Mouse (Mus musculus) layer of hippocampus, adult 9-11 months (tissue): ENCODE data around the gene Kif4.
A peak's percentile ranks its signal among the peaks of the same experiment; 100 is the strongest.

Source experiments
- DNase-seq: peaks from one replicate; pipeline ENCODE4 v3.0.0; 2022

The Kif4 gene

DNA sequence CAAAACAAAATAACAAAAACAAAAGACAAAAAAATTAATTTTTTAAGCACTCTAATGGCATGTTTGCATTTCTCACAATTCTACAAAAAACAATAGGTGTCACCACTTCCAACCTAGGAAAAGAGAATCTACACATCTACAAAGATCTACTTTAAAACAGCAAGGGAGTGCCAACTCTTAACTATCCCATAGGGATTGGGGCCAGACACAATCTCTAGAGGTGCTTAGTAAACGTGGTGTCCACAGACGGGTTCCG, at the start of gene Kif4:
Gene Kif4, plus strand, starts transcription at position 192 of the 256 bp plus-strand sequence.
- no peak for DNase-seq

DNA sequence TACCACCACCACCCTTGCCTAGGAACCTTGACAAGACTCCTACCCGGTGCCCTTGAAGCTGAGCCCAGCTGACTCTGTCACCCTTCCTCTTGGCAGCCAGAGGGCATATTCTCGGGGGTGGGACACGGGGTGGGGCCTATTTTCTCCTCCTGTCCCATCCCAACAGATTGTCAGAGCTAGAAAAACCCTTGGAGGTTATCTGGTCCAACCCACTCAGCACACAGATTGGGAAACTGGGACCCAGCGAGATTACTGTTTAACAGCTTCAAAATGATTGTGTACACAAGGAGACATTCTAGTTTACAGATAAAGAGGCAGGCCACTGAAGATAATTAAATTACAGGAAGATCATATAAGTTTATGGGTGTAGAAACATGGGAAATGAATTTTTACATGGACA, 30.7 kb upstream of the Kif4 start, which contains the start of gene P2ry4:
Gene P2ry4, minus strand, starts transcription at position 79 of the 400 bp plus-strand sequence.
- no peak for DNase-seq

DNA sequence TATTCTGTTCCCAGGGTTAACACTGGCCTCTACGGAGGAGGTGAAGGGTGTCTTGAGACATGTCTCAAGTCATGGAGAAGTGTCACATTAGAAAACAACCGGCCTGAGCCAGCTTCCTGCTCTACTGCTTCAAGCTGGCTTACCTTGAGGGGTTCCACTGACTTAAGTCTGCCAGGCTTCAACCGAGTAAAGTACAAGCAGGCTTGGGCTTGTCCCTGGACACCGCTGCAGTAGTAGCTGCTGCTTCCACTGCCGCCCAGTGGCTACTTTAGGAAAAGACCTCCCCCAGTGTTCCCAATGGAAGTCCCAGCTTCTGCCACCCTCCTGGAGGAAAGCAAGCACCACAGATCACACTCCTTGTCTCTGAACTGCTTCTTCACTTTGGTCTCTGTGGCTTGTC, 28.1 kb upstream of the Kif4 start:
- DNase-seq = peak; percentile 39

DNA sequence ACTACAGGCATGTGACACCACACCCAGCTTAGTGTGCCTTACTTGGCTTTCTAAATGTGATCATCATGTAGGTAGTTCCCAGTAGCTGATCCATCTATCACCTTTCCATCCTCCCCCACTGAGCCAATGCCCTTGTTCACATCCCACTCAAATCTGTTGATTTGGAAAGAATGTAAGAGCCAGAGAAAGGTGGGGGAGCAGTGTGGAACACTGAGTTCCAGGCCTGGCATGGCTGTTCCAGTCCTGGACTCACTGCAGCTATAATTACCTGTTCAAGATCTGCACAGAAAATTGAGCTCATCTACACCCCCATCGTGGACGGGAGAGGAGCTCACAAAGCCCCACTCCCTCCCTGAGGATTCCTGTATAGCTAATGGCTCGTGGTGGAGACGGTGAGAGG, 25.8 kb upstream of the Kif4 start:
- peak; percentile 48 for DNase-seq

DNA sequence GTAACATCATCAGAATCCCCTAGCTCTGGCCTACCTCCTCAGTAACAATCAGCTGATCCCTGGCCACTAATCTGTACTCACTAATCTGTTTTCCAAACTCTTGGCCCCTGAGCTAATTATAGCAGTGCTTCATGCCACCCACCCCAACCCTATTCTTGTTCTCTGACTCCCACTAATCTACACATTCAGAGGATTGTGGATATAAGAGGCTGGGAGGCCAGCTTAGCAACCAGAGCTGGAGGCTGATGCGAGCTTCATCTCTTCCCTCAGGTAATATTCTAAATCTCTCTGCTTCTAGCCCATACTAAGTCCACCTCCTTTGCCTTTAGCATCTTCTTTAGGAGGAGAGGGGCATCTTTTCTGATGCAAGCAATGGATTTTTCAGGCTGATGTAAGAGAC, 20.2 kb upstream of the Kif4 start, which contains the start of gene Arr3:
Gene Arr3, plus strand, starts transcription at position 184 of the 400 bp plus-strand sequence.
- DNase-seq = no peak

DNA sequence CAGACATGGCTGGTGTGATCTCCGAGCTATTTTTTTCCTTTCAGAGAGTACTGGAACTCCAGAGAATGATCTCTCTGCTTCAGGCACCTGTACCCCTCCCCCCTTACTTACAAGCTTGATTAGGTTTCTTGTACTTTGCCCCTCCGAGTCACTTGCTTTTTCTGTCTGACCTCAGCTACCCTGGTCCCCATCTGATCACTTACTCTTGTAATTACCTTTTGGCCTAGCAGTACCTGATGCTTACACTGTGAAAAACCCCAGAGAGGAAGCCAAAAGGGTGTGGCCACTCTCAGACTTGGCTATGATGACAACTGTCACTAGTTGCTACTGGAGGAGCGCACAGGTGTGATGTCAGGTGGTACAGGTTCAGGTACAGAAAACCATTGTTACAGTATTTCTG, 7.0 kb upstream of the Kif4 start:
- no peak for DNase-seq

DNA sequence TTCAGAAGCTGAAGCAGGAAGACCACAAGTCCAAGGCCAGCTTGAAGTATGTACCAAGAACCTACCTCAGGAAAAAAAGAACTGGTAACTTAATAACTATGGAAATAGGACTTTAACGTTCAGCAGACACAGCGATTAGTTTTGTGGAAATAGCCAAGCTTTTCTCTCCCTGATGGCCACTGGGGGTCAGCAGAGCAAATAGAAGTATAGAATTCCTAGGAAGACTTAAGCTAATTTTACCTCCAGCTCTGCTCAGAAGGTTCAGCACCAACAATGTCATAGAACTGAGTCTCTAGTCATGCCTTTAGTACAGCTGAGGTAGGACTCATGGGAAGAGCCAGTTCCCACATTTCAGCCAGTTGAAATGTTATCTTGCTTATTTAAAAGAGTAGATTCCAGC, 4.2 kb upstream of the Kif4 start:
- DNase-seq = no peak

DNA sequence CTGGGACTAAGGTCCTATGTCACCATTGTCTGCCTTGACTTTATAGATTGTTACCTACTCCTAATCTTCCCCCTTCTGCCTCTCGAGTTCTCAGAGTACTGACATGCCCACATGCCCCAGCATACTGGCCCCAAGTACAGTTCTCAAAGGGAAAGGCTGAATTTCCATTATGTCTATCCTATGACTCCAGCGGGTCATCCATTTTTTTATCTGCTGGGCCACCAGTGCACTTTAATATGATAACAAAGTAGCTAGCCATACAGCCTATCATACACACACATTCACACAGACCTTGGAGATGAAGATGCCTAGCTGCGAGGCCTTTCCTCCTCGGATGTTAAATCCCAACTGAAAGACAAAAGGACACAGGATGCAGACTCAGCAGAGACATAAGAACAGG, 1.3 kb upstream of the Kif4 start:
- no peak for DNase-seq

DNA sequence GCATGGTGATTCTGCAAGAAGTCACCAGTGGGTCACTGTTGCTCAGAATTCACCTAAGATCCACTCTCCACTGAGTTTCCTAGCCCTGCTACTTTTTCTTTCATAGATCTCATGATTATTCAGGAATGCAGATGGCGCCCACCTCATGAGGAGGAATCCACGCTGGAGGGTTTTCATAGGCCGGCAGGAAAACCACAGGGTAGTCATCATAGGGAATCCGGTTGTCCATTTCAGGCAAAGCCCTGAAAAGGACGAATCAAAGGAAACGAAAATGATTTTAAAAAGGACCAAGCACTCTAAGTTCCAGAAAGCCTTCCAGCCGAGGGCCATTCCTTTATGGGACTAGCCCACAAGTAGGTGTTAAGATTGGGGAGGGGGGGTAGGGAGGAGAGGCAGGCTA, 391 bp upstream of the Kif4 start:
- no peak for DNase-seq

DNA sequence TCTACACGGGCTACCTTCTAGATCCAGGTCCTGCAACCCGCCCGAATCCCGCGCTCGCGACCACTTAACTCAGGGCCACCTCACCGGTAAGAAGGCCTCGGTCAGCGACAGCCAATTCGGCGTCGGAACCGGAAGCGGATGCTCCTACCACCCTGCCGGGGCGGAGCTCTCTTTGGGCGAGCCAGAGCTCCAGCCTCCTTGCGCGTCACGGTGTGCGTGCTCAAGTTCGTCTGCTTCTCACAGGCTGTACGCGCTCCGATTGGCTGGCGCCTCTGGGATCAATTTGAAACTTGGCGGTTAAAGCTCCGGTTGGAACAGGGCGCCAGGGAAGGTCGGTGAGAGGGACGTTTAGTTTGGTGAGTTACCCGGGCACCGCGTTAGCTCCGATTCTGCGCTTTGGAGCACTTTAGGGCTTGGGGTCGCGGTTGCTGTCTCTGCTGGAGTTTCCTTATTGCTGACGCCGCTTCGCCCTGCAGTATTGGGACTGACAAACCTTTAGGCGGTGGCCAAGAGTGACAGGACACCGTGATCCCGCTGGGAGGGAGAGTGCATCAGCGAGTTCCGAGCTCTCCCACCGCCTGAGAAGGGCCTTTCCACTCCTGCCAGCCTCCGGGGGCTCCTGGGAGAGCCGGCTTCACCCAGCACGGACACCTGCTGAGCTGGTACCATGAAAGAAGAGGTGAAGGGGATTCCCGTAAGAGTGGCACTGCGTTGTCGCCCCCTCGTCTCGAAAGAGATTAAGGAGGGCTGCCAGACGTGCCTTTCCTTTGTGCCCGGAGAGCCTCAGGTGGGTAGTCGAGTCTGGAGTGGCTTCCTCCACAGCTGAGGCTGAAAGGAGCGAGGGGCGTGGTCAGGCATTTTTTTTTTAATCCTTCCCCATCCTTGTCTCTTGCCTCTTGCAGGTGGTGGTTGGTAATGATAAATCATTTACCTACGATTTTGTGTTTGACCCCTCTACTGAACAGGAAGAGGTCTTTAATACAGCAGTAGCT, 561 bp downstream of the Kif4 start, which contains the start of gene Pdzd11:
Gene Pdzd11, minus strand, starts transcription at position 767 of the 992 bp plus-strand sequence.
- DNase-seq = peak; percentile 93

DNA sequence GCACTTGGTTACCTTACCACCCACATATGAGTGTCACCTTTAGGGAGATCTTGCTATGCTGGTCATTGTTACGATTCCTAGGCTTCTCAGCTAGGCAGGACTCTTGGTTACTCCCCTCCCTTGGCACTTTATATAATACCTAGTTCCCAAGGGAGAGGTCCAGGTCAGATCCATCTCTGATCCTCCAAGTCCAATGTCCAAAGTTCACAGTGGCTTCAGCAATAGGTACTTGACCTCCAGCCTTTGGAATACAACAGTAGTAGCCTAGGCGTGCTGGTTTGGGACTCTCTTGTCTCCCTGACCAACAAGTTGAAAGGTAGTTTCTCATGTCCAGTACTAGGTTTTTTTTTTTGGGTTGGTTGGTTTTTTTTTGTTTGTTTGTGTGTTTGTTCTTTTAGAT, 3.5 kb downstream of the Kif4 start:
- DNase-seq = no peak

DNA sequence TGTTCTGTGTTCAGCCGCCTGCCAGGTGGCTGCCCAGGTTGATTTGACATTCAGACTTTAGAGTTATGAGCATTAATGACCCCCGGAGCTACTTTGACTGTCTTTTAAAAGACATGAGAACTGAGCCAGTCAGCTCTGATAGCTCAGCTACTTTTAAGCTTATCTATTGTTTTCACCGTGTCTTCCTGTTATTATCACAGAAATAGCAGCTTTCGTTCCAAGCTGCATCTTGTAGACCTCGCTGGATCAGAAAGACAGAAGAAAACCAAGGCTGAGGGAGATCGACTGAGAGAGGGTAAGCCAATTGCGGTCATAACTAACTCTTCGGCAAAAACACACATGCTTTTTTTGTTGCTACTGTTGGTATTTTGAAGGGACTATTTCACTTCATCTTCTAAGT, 12.9 kb downstream of the Kif4 start:
- no peak for DNase-seq

DNA sequence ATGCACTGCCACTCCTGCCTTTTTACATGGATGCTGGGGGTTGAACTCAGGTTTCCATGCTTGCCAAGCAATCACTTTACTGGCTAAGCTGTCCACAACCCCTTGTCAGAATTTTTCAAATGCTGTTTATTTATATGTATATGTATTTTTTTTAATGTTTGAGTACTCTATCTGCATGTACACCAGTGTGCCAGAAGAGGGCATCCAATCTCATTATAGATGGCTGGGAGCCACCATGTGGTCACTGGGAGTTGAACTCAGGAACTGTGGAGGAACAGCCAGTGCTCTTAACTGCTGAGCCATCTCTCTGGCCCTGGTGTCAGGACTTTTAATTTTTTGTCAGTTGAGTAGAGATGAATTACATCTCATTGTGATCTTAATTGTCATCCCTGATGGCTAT, 27.3 kb downstream of the Kif4 start:
- DNase-seq = no peak

DNA sequence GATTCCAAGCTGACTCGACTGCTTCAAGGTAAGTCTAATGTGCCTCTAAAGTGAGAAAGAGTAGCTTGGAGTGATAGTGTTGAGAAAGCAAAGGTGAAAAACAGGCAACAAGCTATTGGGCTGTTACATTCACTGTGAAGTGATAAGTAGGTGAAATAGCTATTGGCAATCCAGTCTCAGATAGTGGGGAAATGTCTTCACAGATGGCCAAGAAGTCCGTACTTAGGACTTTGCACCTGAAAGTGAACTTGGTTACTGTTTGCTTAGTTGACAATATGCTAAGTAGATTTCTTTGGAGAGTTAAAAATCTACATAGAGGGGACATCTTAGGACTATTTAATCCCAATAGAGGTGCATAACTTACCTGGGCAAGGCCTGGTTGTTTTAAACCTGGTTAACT, 39.3 kb downstream of the Kif4 start:
- no peak for DNase-seq

DNA sequence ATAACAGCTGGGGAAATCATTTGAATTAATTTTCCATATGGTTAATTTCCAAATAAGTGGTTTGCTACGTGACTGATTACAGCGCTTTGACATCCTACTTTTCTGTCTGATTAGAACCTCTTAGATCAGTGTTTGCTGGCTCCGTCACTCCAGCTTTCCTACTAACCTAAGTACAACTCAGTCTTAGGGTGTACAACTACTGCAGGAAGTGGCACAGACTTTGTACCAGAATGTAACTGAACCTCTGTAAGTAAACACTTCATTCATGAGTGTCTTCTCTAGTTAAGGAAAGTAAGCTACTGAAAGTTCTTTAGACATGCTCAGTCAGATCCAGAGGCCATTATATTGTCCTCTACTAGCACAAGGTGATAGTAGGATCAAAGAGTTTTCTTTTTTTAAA, 52.7 kb downstream of the Kif4 start:
- no peak for DNase-seq

DNA sequence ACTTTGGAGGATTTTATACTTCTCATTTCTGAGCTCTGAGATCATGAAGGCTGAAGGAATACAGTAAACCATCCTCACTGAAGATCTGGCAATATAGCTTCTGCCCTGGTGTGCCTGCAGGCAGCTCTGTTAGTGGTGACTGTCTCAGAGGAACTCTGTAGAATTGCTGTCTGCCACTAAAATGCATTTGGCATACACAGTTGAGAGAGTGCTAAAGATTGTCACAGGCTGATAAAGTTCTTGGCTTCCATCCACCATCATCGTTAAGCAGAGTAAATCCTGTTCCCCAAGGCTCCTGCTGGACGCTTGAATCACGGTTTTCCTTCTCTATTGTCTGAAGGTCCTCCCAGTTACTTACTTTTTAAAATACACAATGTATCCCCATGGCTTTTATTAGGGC, 61.0 kb downstream of the Kif4 start:
- no peak for DNase-seq

DNA sequence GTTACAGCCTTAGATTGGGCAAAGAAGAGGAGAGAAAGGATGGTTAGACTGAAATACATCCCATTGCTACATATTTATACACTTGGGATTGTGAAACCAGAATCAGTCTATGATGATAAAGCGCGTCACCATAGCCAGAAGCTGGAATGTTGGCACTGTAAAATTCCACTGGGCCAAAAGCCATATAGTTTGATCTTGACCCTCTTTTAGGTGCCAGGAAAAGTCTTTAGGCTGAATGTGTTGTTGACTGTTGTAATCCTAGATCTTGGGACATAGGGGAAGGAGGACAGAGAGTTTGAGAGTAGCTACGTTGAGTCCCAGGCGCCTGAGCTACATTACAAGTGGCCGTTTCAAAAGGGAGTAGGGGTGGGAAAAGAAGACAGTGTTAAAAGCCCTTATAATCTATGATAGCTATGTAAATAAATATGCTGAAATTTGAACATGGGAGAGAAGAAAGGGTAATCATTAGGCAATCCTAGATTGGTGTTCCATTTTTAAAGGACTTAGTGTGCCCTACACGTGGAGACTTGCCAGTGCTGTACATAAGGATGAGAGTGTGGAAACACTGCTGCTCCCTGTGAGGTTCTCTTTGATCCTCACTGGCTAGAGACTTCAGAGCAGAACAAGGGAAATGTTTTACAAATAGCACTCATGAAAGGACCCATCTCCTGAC, 62.0 kb downstream of the Kif4 start:
- no peak for DNase-seq

DNA sequence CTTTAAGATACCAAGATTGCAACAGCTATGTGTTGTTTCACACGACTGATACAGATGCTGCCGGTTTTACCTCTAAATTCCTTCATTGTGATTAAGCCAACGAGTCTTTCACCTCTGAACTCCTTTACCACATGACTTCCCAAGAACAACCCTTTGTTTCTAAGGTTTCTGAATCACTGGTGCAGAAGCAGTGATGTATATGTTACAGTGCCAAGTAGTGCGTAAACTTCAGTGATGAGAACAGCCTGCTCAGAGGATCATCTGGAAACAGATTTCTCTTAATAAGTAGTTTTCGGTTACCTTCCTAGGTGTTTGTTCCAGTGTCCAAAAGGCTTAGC, 62.5 kb downstream of the Kif4 start:
- DNase-seq = no peak

DNA sequence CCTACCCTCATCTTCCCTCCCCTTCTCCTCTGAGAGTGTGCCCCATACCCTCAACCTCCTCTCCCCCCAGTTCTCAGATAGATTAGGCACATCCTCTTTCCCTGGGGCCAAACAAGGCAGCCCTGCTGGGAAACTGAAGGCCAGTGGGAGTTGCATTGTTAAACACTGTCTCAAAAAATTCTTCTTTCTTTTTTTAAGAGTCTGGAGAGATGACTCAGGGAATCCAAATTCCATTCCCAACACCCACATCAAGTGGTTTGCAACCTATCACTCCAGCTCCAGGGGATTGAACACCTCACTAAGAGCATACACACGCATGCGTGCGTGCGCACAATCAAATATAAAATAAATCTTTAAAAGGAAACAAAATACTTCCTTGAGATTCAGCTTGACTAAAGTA, 71.2 kb downstream of the Kif4 start:
- no peak for DNase-seq

DNA sequence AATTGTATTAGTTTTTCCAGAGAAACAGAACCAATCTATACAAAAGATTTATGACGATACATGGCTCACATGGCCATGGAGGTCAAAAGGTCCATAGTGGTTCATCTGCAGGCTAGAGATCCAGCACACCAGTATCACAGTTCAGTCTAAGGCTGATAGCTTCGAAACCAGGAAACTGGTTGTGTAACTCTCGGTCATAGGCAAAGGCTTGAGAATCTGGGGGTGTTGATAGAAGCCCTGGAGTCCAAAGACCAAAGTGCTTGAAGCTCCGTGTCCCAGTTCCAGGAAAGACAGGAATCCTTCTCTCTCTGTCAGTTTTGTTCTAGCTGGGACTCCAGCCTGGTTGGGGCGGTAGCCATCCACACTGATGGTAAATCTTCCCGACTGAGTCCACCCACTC, 82.5 kb downstream of the Kif4 start:
- no peak for DNase-seq

DNA sequence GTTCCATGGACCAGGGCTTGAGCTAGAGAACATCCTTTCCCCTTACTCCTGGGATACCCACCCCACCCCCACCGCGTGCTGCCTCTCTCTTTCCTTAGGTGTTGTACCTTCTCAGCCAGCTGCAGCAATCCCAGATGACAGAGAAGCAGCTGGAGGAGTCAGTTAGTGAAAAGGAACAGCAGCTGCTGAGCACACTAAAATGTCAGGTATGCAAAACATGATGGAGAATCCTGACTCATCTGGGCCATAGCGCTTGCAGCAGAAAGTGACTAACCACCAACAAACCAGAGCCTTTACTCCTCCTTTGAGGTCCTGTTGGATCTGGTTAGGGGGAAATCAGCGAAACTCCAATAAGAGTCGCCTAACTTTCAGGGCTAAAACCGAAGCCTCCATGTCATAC, 90.6 kb downstream of the Kif4 start:
- DNase-seq = no peak

DNA sequence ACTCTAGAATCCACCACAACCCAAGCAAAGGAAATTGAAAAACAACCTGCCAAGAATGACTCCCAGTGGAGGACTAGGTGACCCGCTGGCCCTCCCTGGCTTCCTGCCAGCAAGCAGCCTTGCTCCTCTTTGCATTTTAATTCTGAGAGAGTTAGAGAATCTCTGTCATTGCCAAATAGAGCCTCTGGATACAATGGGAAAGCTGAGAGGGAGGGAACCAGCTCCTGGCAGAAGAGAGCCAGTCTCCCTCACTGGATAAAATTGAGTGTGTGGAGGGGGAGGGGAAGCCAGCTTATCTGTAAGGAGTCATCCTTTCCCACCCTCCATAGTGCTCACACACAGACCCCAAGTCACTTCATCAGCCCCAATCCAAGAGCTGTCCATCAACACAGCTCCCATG, 103.4 kb downstream of the Kif4 start:
- DNase-seq = peak; percentile 11

DNA sequence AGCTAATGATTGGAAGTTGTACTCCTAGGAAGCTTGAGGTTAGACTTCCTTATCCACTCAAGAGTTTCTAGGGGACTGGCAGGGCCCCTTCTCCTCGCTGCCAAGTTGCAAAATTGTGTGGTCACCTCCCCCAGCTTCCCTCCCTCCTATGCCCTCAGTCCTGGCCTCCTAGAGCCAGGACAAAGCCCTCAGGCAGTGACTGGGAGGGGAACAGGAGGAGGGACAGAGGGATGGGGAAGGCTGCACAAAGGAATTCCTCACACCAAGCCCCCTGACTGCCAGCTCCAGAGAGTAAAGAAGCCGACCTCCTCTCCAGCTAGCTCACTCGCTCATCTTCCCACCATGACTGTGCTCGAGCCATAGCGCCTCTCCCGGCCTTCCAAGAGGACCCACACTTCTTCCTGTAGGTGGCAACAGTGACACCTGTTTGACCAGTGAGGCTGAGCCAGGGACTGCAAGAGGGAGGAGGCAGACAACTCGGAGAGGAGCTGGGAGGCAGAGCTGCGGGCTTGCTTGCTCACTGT, 104.2 kb downstream of the Kif4 start, which contains the start of gene Gdpd2:
Gene Gdpd2, plus strand, starts transcription at position 209 of the 524 bp plus-strand sequence.
- peak; percentile 10 for DNase-seq

DNA sequence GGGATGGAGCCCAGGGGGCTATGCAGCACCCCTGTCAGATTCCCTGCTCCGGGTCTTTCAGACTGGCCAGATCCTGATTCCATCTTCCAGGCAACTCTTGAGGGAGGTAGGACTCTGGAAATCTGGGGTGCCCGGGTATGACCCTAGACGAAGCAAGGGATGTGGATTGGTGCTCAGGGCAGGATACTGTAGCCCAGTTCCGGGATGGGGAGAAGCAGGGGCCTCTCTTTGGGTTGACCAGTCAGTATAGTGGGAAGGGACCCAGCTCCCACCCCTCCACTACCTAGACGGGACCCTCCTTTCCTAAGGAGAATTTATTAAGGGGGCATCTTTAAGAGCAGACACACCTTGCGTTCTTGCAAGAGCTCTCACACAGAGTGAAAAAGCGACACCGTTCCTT, 104.7 kb downstream of the Kif4 start:
- DNase-seq = no peak
